8 mouse cellular contexts compared by ENCODE assay signal in genomic region chr8:122369665-122370064, GRCm38 (mm10). TPM values are rescaled to one million over a fixed set of nuclear protein-coding genes. Genes with fewer than 3 reads are reported as not detected.
DNase-seq lines count a peak whose midpoint lies in the region; ATAC-seq and TF ChIP-seq lines count a peak whose summit lies in the region.

No protein-coding gene starts in this region.

- H3K4me2 ChIP-seq in kidney, postnatal 0 days (ENCODE audit: low read length) = no peak overlapping the region

- ATAC-seq in common myeloid progenitor, adult 5-6 weeks (replicated peaks; ENCODE audit: low read depth, poor library complexity, severe bottlenecking) = peak; percentile 91
- ATAC-seq in kidney, postnatal 0 days (replicated peaks; ENCODE audit: low FRiP score, low read depth) = peak; percentile 58

- 0 out of 2 replicates have a peak overlapping the region, but pooled peaks have one; percentile 8 for H3K4me3 ChIP-seq in heart, embryonic 10.5 days
- H3K4me3 ChIP-seq in kidney, postnatal 0 days (replicated peaks; ENCODE audit: low read depth, low read length) = no peak overlapping the region
- no peak overlapping the region for H3K4me3 ChIP-seq in olfactory bulb, adult 2 months (ENCODE audit: insufficient read depth, low read depth, low read length)

- peaks cover 27% of the 10 kb centered on the region for H3K4me1 ChIP-seq in heart, embryonic 10.5 days
- no peaks in the 10 kb centered on the region for H3K4me1 ChIP-seq in kidney, postnatal 0 days (replicated peaks; ENCODE audit: insufficient read depth, low read length)
- H3K4me1 ChIP-seq in olfactory bulb, adult 2 months (ENCODE audit: control insufficient read depth, insufficient read depth, low read length) = peaks cover 12% of the 10 kb centered on the region

- no peaks in the 10 kb centered on the region for H3K36me3 ChIP-seq in heart, embryonic 10.5 days
- no peaks in the 10 kb centered on the region for H3K36me3 ChIP-seq in kidney, postnatal 0 days (ENCODE audit: insufficient read depth, low read length)

- 13% methylated on average over 9 of the region's 9 CpGs for WGBS in heart, embryonic 10.5 days
- 11% methylated on average over 9 of the region's 9 CpGs for WGBS in kidney, postnatal 0 days
- 16% methylated on average over 9 of the region's 9 CpGs for WGBS in olfactory bulb, adult 2 months

- H3K27ac ChIP-seq in heart, embryonic 10.5 days = peak overlapping the region; percentile 60
- no peak overlapping the region for H3K27ac ChIP-seq in kidney, postnatal 0 days
- no peak overlapping the region for H3K27ac ChIP-seq in olfactory bulb, adult 2 months (ENCODE audit: insufficient read depth, low read depth, low read length)

- no peak for TF ChIP-seq POLR2A in olfactory bulb, adult 2 months (IDR thresholded peaks at IDR 0.05; ENCODE audit: insufficient read depth, low read depth, low read length)

- no peak overlapping the region for H3K9ac ChIP-seq in kidney, postnatal 0 days (ENCODE audit: low read depth, low read length)

- peak; percentile 91 for TF ChIP-seq CTCF in kidney, postnatal 0 days (IDR thresholded peaks at IDR 0.05; ENCODE audit: low read depth)
- TF ChIP-seq CTCF in olfactory bulb, adult 2 months (IDR thresholded peaks at IDR 0.05; ENCODE audit: insufficient read depth, low read depth, low read length) = peak; percentile 52

- H3K9me3 ChIP-seq in heart, embryonic 10.5 days = no peaks in the 10 kb centered on the region
- H3K9me3 ChIP-seq in kidney, postnatal 0 days (replicated peaks; ENCODE audit: low read length) = no peaks in the 10 kb centered on the region

- DNase-seq in 3T3-L1 (ENCODE audit: low read depth, low spot score) (peak; percentile 87), ZHBTc4 (ENCODE audit: low read depth, low spot score) (peak; percentile 61)
- peak; percentile 92 for DNase-seq in heart, embryonic 10.5 days (ENCODE audit: low spot score)
- peak; percentile 87 for DNase-seq in kidney, postnatal 0 days (ENCODE audit: low spot score)
- DNase-seq in lung, adult 18-20 months = peak; percentile 69 to 81
- peak; percentile 45 for DNase-seq in thymus, postnatal 0 days (ENCODE audit: low spot score)

- no peaks in the 10 kb centered on the region; the same call in 1 of the 2 replicates for H3K27me3 ChIP-seq in heart, embryonic 10.5 days (ENCODE audit: insufficient read depth, poor library complexity, severe bottlenecking)
- H3K27me3 ChIP-seq in kidney, postnatal 0 days (ENCODE audit: insufficient read depth, low read length) = no peaks in the 10 kb centered on the region

RNA-seq across cellular contexts. Expression of gene Zc3h18, which starts 6.7 kb away (rescaled TPM):
- total RNA-seq in common myeloid progenitor, adult 5-6 weeks (2017) = 68.9 and 81.0 TPM in 2 replicates
- polyA plus RNA-seq in heart, embryonic 10.5 days (2016; fragmentation: Nextera tagmentation; extraction: Ambion mirVana) = 47.4 and 51.0 TPM in 2 replicates
- 33.7 and 35.1 TPM in 2 replicates for polyA plus RNA-seq in kidney, postnatal 0 days (2015; fragmentation: Nextera tagmentation; extraction: Ambion mirVana)
- polyA plus RNA-seq in olfactory bulb, adult 2 months (2012; ENCODE audit: insufficient read depth, insufficient read length, low replicate concordance, missing spikeins) = not detected in 2 replicates
- 41.0 and 41.7 TPM in 2 replicates for polyA plus RNA-seq in thymus, postnatal 0 days (2015; fragmentation: Nextera tagmentation; extraction: Ambion mirVana)

RNA-seq across cellular contexts. Expression of gene Trhr2, which starts 9.1 kb away (rescaled TPM):
- not detected in 2 replicates for total RNA-seq in common myeloid progenitor, adult 5-6 weeks (2017)
- not detected in 2 replicates for polyA plus RNA-seq in heart, embryonic 10.5 days (2016; fragmentation: Nextera tagmentation; extraction: Ambion mirVana)
- not detected in 2 replicates for polyA plus RNA-seq in kidney, postnatal 0 days (2015; fragmentation: Nextera tagmentation; extraction: Ambion mirVana)
- not detected in 2 replicates for polyA plus RNA-seq in olfactory bulb, adult 2 months (2012; ENCODE audit: insufficient read depth, insufficient read length, low replicate concordance, missing spikeins)
- not detected in 2 replicates for polyA plus RNA-seq in thymus, postnatal 0 days (2015; fragmentation: Nextera tagmentation; extraction: Ambion mirVana)

RNA-seq across cellular contexts. Expression of gene Il17c, which starts 52.2 kb away (rescaled TPM):
- 0.96 TPM in 1 of 2 replicates, not detected in the other for total RNA-seq in common myeloid progenitor, adult 5-6 weeks (2017)
- polyA plus RNA-seq in heart, embryonic 10.5 days (2016; fragmentation: Nextera tagmentation; extraction: Ambion mirVana) = not detected in 2 replicates
- not detected in 2 replicates for polyA plus RNA-seq in kidney, postnatal 0 days (2015; fragmentation: Nextera tagmentation; extraction: Ambion mirVana)
- not detected in 2 replicates for polyA plus RNA-seq in olfactory bulb, adult 2 months (2012; ENCODE audit: insufficient read depth, insufficient read length, low replicate concordance, missing spikeins)
- polyA plus RNA-seq in thymus, postnatal 0 days (2015; fragmentation: Nextera tagmentation; extraction: Ambion mirVana) = 0.26 and 0.37 TPM in 2 replicates
